Mouse (Mus musculus): ENCODE measurements around the gene Akap5.

Gene Akap5

DNA sequence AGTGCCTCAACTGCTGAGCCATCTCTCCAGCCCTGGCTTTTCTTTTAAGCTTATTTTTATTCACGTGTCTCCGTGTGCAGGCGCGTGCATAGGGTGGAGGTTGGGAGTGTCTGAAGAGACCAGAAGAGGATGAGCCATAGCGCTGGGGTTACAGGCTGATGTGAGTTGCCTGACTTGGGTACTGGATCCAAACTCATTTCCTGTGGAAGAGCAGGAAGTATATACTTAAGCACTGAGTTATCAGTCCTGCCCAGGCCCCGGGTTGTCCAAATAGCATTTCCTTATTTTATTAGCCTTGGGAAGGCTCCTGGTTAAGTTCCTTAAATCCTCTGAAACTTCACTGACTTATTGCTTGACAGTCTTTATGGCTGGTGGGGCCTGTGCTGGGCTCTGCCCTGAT is 14.7 kb upstream of the Akap5 start:
- ATAC-seq (ENCODE audit: insufficient number of reproducible peaks, low FRiP score, low TSS enrichment): no peak

DNA sequence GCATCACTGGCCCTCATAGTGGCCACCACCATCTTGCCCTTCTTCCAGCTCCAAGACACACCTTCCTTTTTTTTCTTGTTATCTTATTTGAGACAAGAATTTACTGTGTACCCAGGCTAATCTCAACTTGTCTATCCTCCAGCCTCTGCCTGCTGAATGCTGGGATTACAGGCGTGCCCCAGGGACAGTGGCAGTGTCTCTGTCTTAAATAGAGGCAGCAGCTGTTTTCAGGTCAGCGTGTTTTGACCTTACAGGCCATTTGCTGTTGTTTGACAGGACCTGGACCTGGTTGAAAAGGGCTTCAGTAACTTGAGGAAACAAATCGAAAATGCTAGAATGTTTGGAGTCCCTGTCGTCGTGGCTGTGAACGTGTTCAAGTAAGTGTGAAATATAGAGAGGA is 14.1 kb upstream of the Akap5 start:
- ATAC-seq (ENCODE audit: insufficient number of reproducible peaks, low FRiP score, low TSS enrichment): no peak

DNA sequence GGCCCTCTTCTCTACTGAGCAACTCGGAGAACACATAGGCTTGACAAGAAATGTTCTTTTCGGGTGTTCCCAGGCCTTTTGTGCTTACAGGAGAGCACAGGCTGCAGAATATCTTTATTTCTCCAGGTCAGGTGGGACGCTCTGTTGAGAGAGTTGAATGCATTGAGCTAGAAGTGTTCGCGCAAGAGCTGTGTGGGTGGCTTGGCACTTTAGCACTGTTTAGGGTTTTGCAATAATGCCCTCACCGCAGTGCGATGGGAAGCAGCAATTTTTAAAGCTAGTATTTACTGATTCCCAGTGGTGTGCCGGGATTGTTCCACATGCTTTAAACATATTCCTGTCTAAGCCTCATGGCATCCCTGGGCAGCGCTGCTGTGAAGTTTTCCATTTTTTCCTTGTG is 13.5 kb upstream of the Akap5 start:
- ATAC-seq (ENCODE audit: insufficient number of reproducible peaks, low FRiP score, low TSS enrichment): no peak

DNA sequence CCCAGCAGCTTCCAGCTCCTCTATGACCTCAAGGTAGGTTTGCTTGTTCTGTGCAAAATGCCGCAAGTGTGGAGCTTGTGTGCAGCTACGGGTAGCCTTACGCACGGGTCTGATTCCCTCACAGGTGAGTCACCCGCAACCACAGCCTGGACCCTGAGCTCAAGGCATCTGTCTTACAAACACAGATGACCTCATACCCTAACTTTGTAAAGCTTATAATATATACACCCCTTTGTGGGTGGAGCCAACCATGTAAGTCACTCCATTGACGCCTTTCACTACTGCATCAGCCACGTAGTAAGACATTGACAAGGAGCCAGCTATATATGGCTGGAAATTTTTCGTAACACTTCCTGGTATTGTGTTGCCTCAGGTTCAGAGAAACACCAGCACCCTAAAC is 12.7 kb upstream of the Akap5 start:
- ATAC-seq (ENCODE audit: insufficient number of reproducible peaks, low FRiP score, low TSS enrichment): no peak

DNA sequence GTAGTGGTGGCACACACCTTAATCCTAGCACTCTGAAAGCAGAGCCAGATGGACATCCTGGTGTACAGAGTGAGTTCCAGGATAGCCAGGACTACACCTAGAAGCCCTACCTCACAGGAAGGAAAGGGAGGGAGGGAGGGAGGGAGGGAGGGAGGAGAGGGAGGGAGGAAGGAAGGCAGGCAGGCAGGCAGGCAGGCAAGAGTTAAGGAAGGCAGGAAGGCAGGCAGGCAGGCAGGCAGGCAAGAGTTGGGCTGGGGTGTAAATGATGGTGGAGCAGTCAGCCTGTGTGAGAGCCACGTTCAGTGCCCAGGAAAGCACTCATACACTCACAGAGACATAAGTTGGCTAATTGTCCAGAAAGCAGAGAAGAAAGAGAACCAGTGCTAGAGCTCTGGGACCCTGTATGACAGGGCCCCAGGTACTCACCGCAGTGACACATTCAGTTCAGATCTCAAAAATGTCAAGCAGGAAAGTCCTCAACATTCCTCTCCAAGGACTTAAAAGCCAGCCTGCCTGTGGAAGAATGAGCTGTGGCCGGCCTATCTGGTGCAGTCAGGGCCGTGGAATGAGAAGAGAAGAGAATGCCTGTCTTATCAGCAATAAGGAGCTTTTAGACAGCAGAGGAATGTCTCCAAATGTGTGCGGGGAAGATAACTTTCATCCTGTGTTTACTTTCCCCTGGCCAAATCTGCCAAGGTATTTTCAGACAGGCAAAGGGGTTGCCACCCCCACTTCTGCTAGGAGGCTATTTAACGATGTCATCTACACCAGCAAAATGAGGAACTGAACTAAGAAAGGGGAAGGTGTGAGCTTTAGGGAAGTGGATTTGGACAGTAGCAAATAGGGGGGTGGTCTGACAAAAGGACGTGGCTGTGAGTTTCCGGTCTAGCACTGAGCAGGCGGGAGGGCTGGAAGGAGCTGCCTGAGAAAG is 6.1 kb upstream of the Akap5 start:
- ATAC-seq (ENCODE audit: insufficient number of reproducible peaks, low FRiP score, low TSS enrichment): no peak

DNA sequence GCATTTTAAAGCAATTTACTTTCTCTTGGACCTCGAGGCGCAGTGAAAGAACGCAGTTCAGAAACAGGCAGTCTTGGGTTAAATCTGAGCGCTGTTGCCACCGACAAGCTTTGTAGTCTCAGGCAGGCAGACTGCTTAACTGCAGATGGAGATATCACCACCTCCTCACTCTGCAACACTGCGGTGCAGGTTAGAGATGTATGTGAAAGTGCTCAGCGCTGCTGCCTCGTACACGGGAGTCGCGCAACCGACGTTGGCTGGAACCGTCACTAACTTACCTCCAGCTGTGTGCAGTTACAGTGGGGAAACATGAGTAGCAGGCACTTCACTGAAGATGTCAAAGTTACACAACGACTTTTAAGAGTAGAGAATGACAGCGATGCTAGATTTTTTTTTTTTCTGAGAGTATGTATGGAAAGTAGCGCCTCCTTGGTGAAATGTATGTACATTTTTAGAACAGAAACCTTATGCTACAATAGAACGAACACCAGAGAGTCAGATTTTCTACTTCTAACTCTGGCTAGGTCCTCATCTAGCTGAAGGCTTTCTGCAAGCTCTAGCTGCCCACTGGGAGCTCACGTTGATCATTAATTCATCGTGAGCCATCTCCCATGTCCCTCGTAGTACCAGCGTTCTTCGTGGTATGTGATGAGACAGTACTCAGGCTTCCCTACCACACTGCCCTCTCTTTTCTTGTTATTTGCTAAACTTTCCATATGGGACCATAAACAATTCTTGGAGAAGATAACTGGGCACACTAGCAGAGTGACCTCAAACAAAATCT is 1.9 kb downstream of the Akap5 start:
- ATAC-seq (ENCODE audit: insufficient number of reproducible peaks, low FRiP score, low TSS enrichment): no peak

- ATAC-seq (ENCODE audit: insufficient number of reproducible peaks, low FRiP score, low TSS enrichment): no peak
Observed at GRCm38 (mm10) chr12:76328567-76329354, 4.1 kb downstream of the Akap5 start.

- no peak for ATAC-seq (ENCODE audit: insufficient number of reproducible peaks, low FRiP score, low TSS enrichment)
Observed at GRCm38 (mm10) chr12:76333688-76334087, 9.0 kb downstream of the Akap5 start.

GRCm38 (mm10) chr12:76335641-76336040 is 10.9 kb downstream of the Akap5 start:
- no peak for ATAC-seq (ENCODE audit: insufficient number of reproducible peaks, low FRiP score, low TSS enrichment)

DNA sequence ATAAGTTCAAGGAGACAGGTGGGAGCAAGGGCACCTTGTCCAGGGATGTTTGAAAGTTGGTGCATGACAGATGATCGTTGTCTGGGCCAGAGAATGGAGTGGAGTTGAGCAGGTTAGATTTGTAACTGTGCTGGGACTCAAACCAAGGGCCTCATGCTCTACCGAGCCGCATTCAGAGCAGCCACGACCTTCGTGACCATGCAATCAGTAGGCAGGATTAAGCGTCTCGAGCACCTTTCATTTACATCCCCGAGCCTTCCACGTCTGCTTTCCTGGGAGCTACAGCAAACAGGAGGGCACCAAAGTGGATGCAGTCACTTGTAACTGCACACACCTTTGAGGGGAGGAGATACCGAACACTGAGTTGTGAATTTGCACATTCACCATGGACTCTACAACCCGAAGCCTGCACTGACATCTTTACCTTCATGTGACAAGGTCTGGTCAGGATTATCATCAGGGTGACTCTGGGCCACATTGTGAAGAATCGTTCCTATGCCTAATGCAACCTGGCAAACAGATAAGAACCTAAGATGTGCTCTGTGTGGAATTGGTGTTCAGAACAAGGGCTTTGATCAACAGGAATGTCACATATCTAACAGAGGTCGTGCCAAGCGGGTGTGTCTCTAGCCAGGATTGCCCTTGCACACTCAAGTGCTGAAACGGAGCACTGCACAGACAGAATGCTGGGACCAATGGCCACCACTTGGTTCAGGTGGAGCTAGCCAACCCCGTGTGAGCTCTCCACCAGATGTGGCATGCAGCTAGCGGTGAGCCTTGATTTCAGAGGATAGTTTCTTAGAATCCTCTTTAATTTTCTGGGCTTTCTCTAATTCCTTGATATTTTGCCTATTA is 11.6 kb downstream of the Akap5 start:
- no peak for ATAC-seq (ENCODE audit: insufficient number of reproducible peaks, low FRiP score, low TSS enrichment)

DNA sequence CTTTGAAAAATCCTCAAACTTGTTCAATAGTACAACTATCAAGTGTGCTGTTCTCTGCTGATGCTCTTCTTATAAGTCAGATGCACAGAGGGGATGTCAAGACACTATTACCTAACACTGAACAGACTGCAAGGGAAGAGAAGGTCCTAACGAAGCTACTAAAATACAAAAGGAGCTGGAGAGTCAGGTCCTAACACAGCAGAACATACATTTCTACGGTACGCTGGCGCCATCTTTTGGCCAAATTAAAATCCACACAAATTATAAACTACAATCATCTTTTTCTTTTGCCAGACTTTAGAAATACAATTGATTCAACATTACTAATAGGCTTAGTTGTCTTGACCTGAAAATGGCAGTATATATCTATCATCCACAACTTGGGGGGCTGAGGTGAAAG is 16.4 kb downstream of the Akap5 start:
- ATAC-seq (ENCODE audit: insufficient number of reproducible peaks, low FRiP score, low TSS enrichment): no peak; the same call in 1 of the 2 replicates

DNA sequence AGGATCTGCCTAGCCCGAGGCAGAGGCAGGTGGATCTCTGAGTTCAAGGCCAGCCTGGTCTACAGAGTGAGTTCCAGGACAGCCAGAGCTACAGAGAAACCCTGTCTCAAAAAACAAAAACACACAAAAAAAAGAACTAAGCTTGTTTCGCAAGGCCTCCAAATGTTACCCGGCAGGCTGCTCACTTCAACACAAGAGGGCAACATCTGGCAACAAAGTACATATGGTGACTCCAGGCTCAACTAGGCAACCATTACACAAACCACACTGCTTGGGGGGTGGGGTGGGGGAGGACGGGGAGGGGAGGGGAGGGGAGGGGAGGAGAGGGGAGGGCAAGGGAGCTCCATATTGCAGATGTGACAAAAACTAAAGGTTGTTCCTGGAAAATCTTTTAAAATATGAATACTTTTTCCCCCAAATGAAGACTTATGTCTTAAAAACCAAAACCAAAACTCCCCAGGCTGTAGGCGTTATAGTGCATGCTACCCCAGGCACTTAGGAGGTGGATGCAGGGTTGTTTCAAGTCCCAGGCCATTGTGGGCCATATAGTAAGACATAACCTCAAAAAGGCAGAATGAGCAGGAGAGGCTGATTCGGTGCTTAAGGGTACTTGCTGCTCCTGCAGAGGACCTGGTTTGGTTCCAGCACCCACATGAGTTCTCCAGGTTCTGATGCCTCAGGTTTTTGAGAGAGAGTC is 21.2 kb downstream of the Akap5 start:
- no peak for ATAC-seq (ENCODE audit: insufficient number of reproducible peaks, low FRiP score, low TSS enrichment)

GRCm38 (mm10) chr12:76349680-76350220 is 25.1 kb downstream of the Akap5 start:
- no peak for ATAC-seq (ENCODE audit: insufficient number of reproducible peaks, low FRiP score, low TSS enrichment)

DNA sequence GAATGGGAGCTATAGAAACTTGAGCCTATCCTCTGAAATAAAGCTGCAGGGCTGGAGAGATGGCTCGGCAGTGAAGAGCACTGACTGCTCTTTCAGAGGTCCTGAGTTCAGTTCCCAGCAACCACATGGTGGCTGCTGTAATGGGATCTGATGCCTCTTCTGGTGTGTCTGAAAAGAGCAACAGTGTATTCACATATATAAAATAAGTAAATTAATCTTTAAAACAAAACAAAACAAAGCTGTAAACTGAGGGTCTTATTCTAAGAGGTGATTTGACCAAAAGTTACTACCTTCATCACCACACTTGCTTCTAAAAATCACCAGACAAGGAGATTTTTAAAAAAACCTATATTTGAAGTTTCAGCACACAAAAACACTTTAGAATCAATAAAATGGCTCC is 36.2 kb downstream of the Akap5 start:
- no peak for ATAC-seq (ENCODE audit: insufficient number of reproducible peaks, low FRiP score, low TSS enrichment)

DNA sequence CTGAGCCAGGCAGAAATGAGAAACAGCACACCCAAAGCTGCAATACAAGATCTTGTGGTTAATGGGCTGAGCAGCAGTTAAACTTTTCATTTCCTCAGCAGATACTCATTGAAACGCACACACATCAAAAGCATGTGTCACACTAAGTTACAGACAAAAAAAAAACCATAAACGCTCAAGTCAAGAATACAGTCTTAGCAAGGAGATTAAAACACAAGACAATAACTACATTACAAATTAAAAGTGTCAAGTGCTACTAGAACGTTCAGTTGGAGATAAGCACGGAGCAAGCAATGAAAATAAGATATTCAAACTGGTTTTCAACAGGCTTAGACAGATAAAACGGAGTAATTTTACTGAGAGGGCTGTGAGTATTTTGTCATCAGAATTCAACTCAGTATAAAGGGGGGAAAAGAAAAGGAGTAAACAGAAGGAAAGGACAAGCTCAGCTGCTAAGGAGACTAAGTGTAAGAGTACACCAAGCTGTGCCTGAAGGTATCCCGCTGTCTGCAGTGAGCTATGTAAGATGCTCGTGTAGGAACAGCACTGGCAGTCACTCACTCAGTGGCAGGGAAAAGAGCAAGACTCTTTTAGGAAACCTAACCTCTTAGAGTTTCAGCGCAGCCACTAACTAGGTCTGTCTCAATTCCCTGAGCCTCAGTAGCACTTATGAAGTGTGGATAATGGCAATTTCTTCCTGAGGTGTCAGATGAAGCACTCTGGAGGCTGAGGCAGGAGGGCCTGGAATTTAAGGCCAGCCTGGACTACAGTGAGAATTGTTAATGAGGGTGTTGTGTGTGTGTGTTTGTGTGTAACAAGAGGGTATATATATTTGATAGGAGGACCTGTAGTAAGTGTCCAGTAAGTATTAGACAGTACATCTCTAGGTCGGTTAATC is 37.0 kb downstream of the Akap5 start:
- ATAC-seq (ENCODE audit: insufficient number of reproducible peaks, low FRiP score, low TSS enrichment): no peak

DNA sequence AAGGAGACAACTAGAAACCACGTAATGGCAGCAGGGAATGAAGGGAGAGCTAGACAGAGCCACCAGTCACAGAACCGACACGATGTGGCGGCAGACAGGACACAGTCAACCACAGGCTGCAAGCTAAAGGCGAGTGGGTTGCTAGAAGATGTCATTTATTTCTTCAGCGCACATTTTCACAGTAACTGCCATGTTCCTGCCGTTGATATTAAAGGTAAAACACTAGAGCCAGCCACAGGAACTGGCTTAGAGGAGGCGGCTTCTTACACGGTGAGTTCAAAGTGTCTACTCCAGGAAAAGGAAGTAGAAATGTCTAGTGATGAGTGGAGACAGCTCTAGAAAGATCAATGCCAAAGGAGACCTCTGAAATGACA is 37.6 kb downstream of the Akap5 start:
- no peak for ATAC-seq (ENCODE audit: insufficient number of reproducible peaks, low FRiP score, low TSS enrichment)

DNA sequence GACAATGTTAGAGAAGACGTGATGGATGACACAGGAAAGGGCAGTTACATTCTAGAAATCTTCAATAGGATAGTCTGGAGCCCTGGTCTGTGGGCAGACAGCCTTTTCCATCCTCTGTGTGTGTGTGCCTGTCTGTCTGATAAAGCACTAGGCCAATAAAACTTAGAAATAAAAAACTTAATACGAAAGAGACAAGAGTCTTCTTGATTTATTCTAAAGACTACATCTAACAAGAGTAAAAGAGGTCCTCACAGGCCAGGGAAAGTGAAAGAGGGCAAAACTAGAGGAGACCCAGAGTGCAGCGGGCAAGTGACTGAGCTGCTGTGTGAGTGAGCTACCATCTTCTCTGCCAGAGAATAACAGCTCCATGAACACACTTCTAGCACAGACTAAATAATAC is 41.6 kb downstream of the Akap5 start:
- ATAC-seq (ENCODE audit: insufficient number of reproducible peaks, low FRiP score, low TSS enrichment): no peak
